19 mouse cellular contexts compared by ENCODE assay signal in the genomic region with DNA sequence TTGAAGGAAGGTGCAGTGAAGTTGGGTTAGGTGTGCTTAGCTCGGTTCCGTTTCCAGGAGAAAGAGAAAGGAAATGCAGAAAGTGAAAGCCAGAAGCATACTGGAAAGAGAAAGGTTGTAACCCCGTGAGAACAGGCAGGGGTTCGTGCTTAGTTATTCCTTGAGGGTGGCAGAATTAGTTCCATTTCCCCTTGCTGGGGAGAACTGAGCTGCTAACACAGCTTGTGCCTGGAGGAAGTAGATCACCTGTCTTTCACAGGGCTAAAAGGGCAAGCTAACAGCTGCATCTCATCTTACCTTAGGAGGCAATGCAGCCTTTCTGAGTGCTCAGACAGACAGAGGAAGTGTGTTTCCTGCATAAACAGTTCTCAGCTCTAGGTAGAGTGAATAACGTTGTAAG.
DNase-seq lines count a peak whose midpoint lies in the region; ATAC-seq lines count a peak whose summit lies in the region.
"Had no signal": no experiment of that assay in that cellular context is flagged by ENCODE, and none has a peak within 500 bp of the region (broad histone marks: within the 10 kb centered on the region; RNA-seq: fewer than 3 reads in every experiment).

No protein-coding gene starts in this region.

- H3K4me3 ChIP-seq in megakaryocyte, embryonic 14.5 days (replicated peaks), result peak overlapping the region; percentile 81
- H3K4me3 ChIP-seq in embryonic facial prominence, embryonic 10.5 days, result no peak overlapping the region
- H3K4me3 ChIP-seq: embryonic facial prominence, embryonic 15.5 days; forebrain, embryonic 12.5 days; heart, embryonic 15.5 days; hindbrain, embryonic 12.5 days; limb, embryonic 10.5 days; liver, embryonic 12.5 days; lung, embryonic 15.5 days had no signal

- peak; percentile 26 for DNase-seq in CD4-positive helper T cell, adult 2 months (ENCODE audit: low read depth, low spot score)
- peak; percentile 3 for DNase-seq in T-cell, adult 2 months (ENCODE audit: low spot score)
- DNase-seq in thymus, postnatal 0 days (ENCODE audit: low spot score), result peak; percentile 50
- no peak for DNase-seq in lung, postnatal 14 days
- no peak for DNase-seq in embryonic facial prominence, embryonic 10.5 days (ENCODE audit: low spot score)
- no peak for DNase-seq in layer of hippocampus, postnatal 14 days (ENCODE audit: low spot score in 2 of 2)
- DNase-seq: cerebellum, adult 11 months; kidney, postnatal 10 days had no signal

- H3K27me3 ChIP-seq in megakaryocyte, embryonic 14.5 days (replicated peaks), result no peaks in the 10 kb centered on the region
- peaks cover 26% of the 10 kb centered on the region for H3K27me3 ChIP-seq in embryonic facial prominence, embryonic 10.5 days (replicated peaks; ENCODE audit: low read depth, poor library complexity, severe bottlenecking)
- H3K27me3 ChIP-seq: embryonic facial prominence, embryonic 15.5 days; hindbrain, embryonic 12.5 days; liver, embryonic 12.5 days; lung, embryonic 15.5 days; Patski had no signal

- no peak for ATAC-seq in erythroid progenitor cell, adult 5-6 weeks (replicated peaks; ENCODE audit: low FRiP score, poor library complexity, severe bottlenecking)
- ATAC-seq: intestine, postnatal 0 days; liver, embryonic 12.5 days; Patski had no signal

- H3K36me3 ChIP-seq in megakaryocyte, embryonic 14.5 days (replicated peaks; ENCODE audit: low read length), result no peaks in the 10 kb centered on the region
- no peaks in the 10 kb centered on the region for H3K36me3 ChIP-seq in embryonic facial prominence, embryonic 10.5 days (replicated peaks)
- H3K36me3 ChIP-seq: embryonic facial prominence, embryonic 15.5 days; forebrain, embryonic 12.5 days; heart, embryonic 15.5 days; hindbrain, embryonic 12.5 days; limb, embryonic 10.5 days; liver, embryonic 12.5 days; lung, embryonic 15.5 days had no signal

- WGBS in embryonic facial prominence, embryonic 10.5 days, result 49% methylated on average over 5 of the region's 5 CpGs

- H3K9me3 ChIP-seq in megakaryocyte, embryonic 14.5 days, result no peaks in the 10 kb centered on the region
- H3K9me3 ChIP-seq in embryonic facial prominence, embryonic 10.5 days, result no peaks in the 10 kb centered on the region
- H3K9me3 ChIP-seq: embryonic facial prominence, embryonic 15.5 days; forebrain, embryonic 12.5 days; heart, embryonic 15.5 days; hindbrain, embryonic 12.5 days; limb, embryonic 10.5 days; liver, embryonic 12.5 days; lung, embryonic 15.5 days had no signal

- no peak overlapping the region for H3K27ac ChIP-seq in embryonic facial prominence, embryonic 10.5 days (replicated peaks)
- H3K27ac ChIP-seq: embryonic facial prominence, embryonic 15.5 days; forebrain, embryonic 12.5 days; heart, embryonic 15.5 days; hindbrain, embryonic 12.5 days; limb, embryonic 10.5 days; liver, embryonic 12.5 days; lung, embryonic 15.5 days had no signal

- peaks cover 19% of the 10 kb centered on the region for H3K4me1 ChIP-seq in megakaryocyte, embryonic 14.5 days
- H3K4me1 ChIP-seq in embryonic facial prominence, embryonic 10.5 days, result peaks cover 6% of the 10 kb centered on the region; the same call in 1 of the 2 replicates
- H3K4me1 ChIP-seq: embryonic facial prominence, embryonic 15.5 days; heart, embryonic 15.5 days; hindbrain, embryonic 12.5 days; liver, embryonic 12.5 days; lung, embryonic 15.5 days had no signal

Comparison
In these comparisons a context has a peak if more than half of its experiments do, and no peak if none do; other contexts are left out.
1. DNase-seq: peak in CD4-positive helper T cell, adult 2 months (single experiment), T-cell, adult 2 months (single experiment) and thymus, postnatal 0 days (single experiment); none in lung, postnatal 14 days (single experiment), embryonic facial prominence, embryonic 10.5 days (single experiment) and layer of hippocampus, postnatal 14 days (0 of 2).